Mouse (Mus musculus): ENCODE data around the gene Rad51b. TPM values are rescaled to one million over a fixed set of nuclear protein-coding genes. Genes with fewer than 3 reads are reported as not detected.

Gene Rad51b
- polyA plus RNA-seq, 1 experiment from 2014 or later: 8.0 TPM

- no peaks in the 10 kb centered on the region for H3K36me3 ChIP-seq
- H3K4me3 ChIP-seq (replicated peaks): no peak overlapping the region
- peaks cover 48% of the 10 kb centered on the region for H3K4me1 ChIP-seq (replicated peaks)
- no peak overlapping the region for H3K9ac ChIP-seq (replicated peaks)
- 47% methylated on average over 11 of the region's 11 CpGs for WGBS
- peak overlapping the region; percentile 42 for H3K4me2 ChIP-seq
- no peaks in the 10 kb centered on the region for H3K9me3 ChIP-seq
- peak; percentile 74 for ATAC-seq (ENCODE audit: insufficient number of reproducible peaks, insufficient read depth, low FRiP score, low TSS enrichment, low read depth)
- H3K27me3 ChIP-seq: no peaks in the 10 kb centered on the region
- peak overlapping the region; percentile 89 for H3K27ac ChIP-seq
These were observed 377.9 kb downstream of the Rad51b start for GRCm38 (mm10) chr12:79674846-79675439.

- peaks cover 55% of the 10 kb centered on the region for H3K4me1 ChIP-seq (replicated peaks)
- 20% methylated on average over 13 of the region's 13 CpGs for WGBS
- no peaks in the 10 kb centered on the region for H3K27me3 ChIP-seq
These were observed 378.5 kb downstream of the Rad51b start for GRCm38 (mm10) chr12:79675440-79676176.

GRCm38 (mm10) chr12:79676251-79676650, 379.2 kb downstream of the Rad51b start:
- peak overlapping the region; percentile 42; the same call in 1 of the 2 replicates for H3K4me2 ChIP-seq
- WGBS: 84% methylated on average over 6 of the region's 6 CpGs
- H3K4me3 ChIP-seq (replicated peaks): no peak overlapping the region
- H3K9ac ChIP-seq (replicated peaks): no peak overlapping the region
- no peak for ATAC-seq (ENCODE audit: insufficient number of reproducible peaks, insufficient read depth, low FRiP score, low TSS enrichment, low read depth)
- H3K27me3 ChIP-seq: no peaks in the 10 kb centered on the region
- H3K36me3 ChIP-seq: no peaks in the 10 kb centered on the region
- no peaks in the 10 kb centered on the region for H3K9me3 ChIP-seq
- peak overlapping the region; percentile 89 for H3K27ac ChIP-seq
- H3K4me1 ChIP-seq (replicated peaks): peaks cover 59% of the 10 kb centered on the region

More at GRCm38 (mm10) chr12:79675440-79676176, 378.5 kb downstream of the Rad51b start:
- Histone ChIP-seq H3K4me3 (replicated peaks) (no peak overlapping the region), H3K9ac (replicated peaks) (no peak overlapping the region; the same call in 1 of the 2 replicates), H3K36me3 (no peaks in the 10 kb centered on the region), H3K27ac (peak overlapping the region; percentile 89), H3K4me2 (peak overlapping the region; percentile 42), H3K9me3 (no peaks in the 10 kb centered on the region)
- ATAC-seq (ENCODE audit: insufficient number of reproducible peaks, insufficient read depth, low FRiP score, low TSS enrichment, low read depth): peak; percentile 74

- Histone ChIP-seq H3K4me2 (no peak overlapping the region), H3K27ac (peak overlapping the region; percentile 89), H3K4me1 (replicated peaks) (peaks cover 61% of the 10 kb centered on the region), H3K36me3 (no peaks in the 10 kb centered on the region), H3K9me3 (no peaks in the 10 kb centered on the region), H3K4me3 (replicated peaks) (no peak overlapping the region), H3K9ac (replicated peaks) (no peak overlapping the region), H3K27me3 (no peaks in the 10 kb centered on the region)
- WGBS: 61% methylated on average over 5 of the region's 5 CpGs
- no peak for ATAC-seq (ENCODE audit: insufficient number of reproducible peaks, insufficient read depth, low FRiP score, low TSS enrichment, low read depth)
These were observed 379.8 kb downstream of the Rad51b start for GRCm38 (mm10) chr12:79676896-79677295.

- Histone ChIP-seq H3K9ac (replicated peaks) (no peak overlapping the region), H3K4me3 (replicated peaks) (no peak overlapping the region), H3K4me2 (no peak overlapping the region), H3K4me1 (replicated peaks) (peaks cover 70% of the 10 kb centered on the region), H3K36me3 (no peaks in the 10 kb centered on the region), H3K9me3 (no peaks in the 10 kb centered on the region), H3K27ac (no peak overlapping the region), H3K27me3 (no peaks in the 10 kb centered on the region)
- ATAC-seq (ENCODE audit: insufficient number of reproducible peaks, insufficient read depth, low FRiP score, low TSS enrichment, low read depth): no peak
- WGBS: 73% methylated on average over 11 of the region's 11 CpGs
These were observed 382.3 kb downstream of the Rad51b start for GRCm38 (mm10) chr12:79679251-79679901.

GRCm38 (mm10) chr12:79679941-79680697, 383.0 kb downstream of the Rad51b start:
- Histone ChIP-seq H3K27ac (no peak overlapping the region), H3K36me3 (no peaks in the 10 kb centered on the region), H3K27me3 (no peaks in the 10 kb centered on the region), H3K9me3 (no peaks in the 10 kb centered on the region), H3K4me3 (replicated peaks) (no peak overlapping the region), H3K4me1 (replicated peaks) (peaks cover 63% of the 10 kb centered on the region), H3K4me2 (no peak overlapping the region), H3K9ac (replicated peaks) (no peak overlapping the region)
- ATAC-seq (ENCODE audit: insufficient number of reproducible peaks, insufficient read depth, low FRiP score, low TSS enrichment, low read depth): no peak
- 72% methylated on average over 9 of the region's 9 CpGs for WGBS

- no peaks in the 10 kb centered on the region for H3K9me3 ChIP-seq
- H3K27me3 ChIP-seq: no peaks in the 10 kb centered on the region
- ATAC-seq (ENCODE audit: insufficient number of reproducible peaks, insufficient read depth, low FRiP score, low TSS enrichment, low read depth): no peak
- peaks cover 57% of the 10 kb centered on the region for H3K4me1 ChIP-seq (replicated peaks)
- H3K9ac ChIP-seq (replicated peaks): no peak overlapping the region
- H3K36me3 ChIP-seq: no peaks in the 10 kb centered on the region
- H3K4me2 ChIP-seq: no peak overlapping the region
- no peak overlapping the region for H3K27ac ChIP-seq
- WGBS: 74% methylated on average over 3 of the region's 3 CpGs
- no peak overlapping the region for H3K4me3 ChIP-seq (replicated peaks)
These were observed 383.6 kb downstream of the Rad51b start for GRCm38 (mm10) chr12:79680698-79681072.

DNA sequence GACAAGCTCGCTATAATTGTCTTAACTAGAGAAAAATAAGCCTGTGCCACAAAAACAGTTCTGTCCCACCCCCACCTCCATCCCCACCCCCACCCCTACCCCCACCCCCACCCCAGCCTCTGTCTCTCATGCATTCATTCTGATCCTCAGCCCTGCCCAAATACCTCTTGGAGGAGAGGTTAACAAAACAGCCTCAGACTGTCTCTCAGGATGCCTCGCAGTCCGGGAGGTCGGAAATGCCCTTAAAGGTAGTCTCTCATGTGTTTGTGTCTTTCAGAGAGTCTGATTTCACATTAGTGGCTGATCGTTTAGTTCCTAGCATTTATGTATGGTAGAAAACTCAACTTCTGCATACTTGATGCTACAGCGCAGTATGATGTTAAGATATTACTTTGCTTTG, 384.5 kb downstream of the Rad51b start:
- no peak overlapping the region for H3K4me2 ChIP-seq
- no peaks in the 10 kb centered on the region for H3K9me3 ChIP-seq
- no peak for ATAC-seq (ENCODE audit: insufficient number of reproducible peaks, insufficient read depth, low FRiP score, low TSS enrichment, low read depth)
- 79% methylated on average over 6 of the region's 6 CpGs for WGBS
- H3K27me3 ChIP-seq: no peaks in the 10 kb centered on the region
- no peak overlapping the region for H3K9ac ChIP-seq (replicated peaks)
- no peaks in the 10 kb centered on the region for H3K36me3 ChIP-seq
- H3K4me1 ChIP-seq (replicated peaks): peaks cover 54% of the 10 kb centered on the region
- no peak overlapping the region for H3K27ac ChIP-seq
- H3K4me3 ChIP-seq (replicated peaks): no peak overlapping the region

DNA sequence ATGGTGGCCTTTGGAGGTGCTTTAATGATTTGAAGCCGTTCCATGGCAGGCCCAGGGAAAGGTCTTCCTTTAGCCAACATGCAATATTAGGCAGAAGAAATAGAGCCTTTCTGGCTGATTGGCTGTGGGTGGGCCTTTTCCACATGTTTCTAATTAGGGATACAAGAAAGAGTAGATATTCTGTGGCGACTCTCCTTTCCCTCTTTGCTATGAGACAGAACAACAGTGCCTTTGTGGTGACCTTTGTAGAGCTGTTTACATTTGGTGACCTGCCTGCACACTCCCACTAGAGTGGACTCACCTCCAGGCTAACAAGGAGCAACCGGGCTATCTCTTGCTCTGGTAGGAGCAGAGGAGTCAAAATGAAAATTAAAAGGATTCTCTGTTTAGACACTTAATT, 386.3 kb downstream of the Rad51b start:
- H3K27ac ChIP-seq: peak overlapping the region; percentile 84
- 9% methylated on average over 3 of the region's 3 CpGs for WGBS
- H3K36me3 ChIP-seq: no peaks in the 10 kb centered on the region
- H3K9ac ChIP-seq (replicated peaks): no peak overlapping the region
- no peak overlapping the region for H3K4me2 ChIP-seq
- H3K9me3 ChIP-seq: no peaks in the 10 kb centered on the region
- no peak for ATAC-seq (ENCODE audit: insufficient number of reproducible peaks, insufficient read depth, low FRiP score, low TSS enrichment, low read depth)
- H3K4me1 ChIP-seq (replicated peaks): peaks cover 66% of the 10 kb centered on the region
- no peak overlapping the region for H3K4me3 ChIP-seq (replicated peaks)
- no peaks in the 10 kb centered on the region; the same call in 1 of the 2 replicates for H3K27me3 ChIP-seq

DNA sequence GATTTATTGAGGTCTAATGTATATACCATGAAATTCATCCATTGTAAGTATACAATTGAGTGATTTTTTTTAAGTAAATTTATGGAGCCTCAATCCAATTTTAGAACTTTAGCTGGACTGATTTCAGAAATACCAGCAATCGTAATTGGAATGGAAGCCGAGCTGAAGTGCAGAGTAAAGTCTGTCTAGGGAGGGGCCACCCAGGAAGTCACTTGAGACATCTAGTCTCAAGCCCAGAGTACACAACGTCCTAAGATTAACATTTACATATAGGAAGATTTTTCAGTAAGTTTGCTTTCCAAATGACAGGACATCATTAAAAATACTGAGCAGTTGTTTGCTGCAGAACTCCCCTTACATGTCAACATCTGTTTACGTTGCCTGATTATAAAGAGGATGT, 386.7 kb downstream of the Rad51b start:
- no peak overlapping the region for H3K9ac ChIP-seq (replicated peaks)
- no peak overlapping the region for H3K4me3 ChIP-seq (replicated peaks)
- no peak overlapping the region for H3K4me2 ChIP-seq
- WGBS: 43% methylated on average over 4 of the region's 4 CpGs
- H3K27me3 ChIP-seq: no peaks in the 10 kb centered on the region; the same call in 1 of the 2 replicates
- H3K27ac ChIP-seq: peak overlapping the region; percentile 84
- no peak for ATAC-seq (ENCODE audit: insufficient number of reproducible peaks, insufficient read depth, low FRiP score, low TSS enrichment, low read depth)
- no peaks in the 10 kb centered on the region for H3K36me3 ChIP-seq
- peaks cover 67% of the 10 kb centered on the region for H3K4me1 ChIP-seq (replicated peaks)
- H3K9me3 ChIP-seq: no peaks in the 10 kb centered on the region

GRCm38 (mm10) chr12:79684338-79684737, 387.3 kb downstream of the Rad51b start:
- Histone ChIP-seq H3K9ac (replicated peaks) (no peak overlapping the region), H3K9me3 (no peaks in the 10 kb centered on the region), H3K36me3 (no peaks in the 10 kb centered on the region), H3K27me3 (no peaks in the 10 kb centered on the region; the same call in 1 of the 2 replicates), H3K4me2 (no peak overlapping the region), H3K4me1 (replicated peaks) (peaks cover 61% of the 10 kb centered on the region), H3K4me3 (replicated peaks) (no peak overlapping the region), H3K27ac (peak overlapping the region; percentile 84)
- no peak for ATAC-seq (ENCODE audit: insufficient number of reproducible peaks, insufficient read depth, low FRiP score, low TSS enrichment, low read depth)
- WGBS: 85% methylated on average over 2 of the region's 2 CpGs
